Mouse (Mus musculus) frontal cortex, adult 2 months (tissue): ENCODE data around the gene Lcn9. TPM values are rescaled to one million over a fixed set of nuclear protein-coding genes. Genes with fewer than 3 reads are reported as not detected.

Experiments
- DNase-seq, 2 experiments: peaks; one replicate each; pipeline ENCODE4 v3.0.0; 2022; ENCODE audit warnings: low spot score in 1 of 2; ENCODE audit errors: extremely low spot score in 1 of 2
- polyA plus RNA-seq: library from polyadenylated mRNA; depleted of rRNA; stranded (reverse); fragments of >200 nt; gene quantifications from 2 replicates; pipeline ENCODE4 v1.2.3, GENCODE M21; 2012; rRNA removed

Lcn9 gene
- polyA plus RNA-seq, 1 experiment: not detected

DNA sequence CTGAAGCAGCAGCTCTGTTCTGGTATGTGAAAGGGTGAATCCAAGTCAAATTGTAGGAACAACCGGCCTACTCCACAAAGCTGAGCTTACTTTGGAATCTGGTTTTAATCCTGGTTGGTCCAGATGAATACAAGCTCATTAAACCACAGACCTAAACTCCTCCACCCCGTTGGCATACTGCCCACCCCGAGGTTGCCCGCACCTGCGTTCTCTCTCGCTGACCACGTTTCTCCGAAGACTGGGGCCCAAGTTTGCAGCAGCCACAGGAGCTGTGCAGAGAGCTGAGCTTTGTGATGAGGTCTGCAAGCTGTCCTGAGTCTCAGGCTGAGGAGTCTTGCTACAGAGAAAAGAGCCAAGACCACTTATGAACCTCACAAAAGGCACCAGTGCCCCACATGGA lies 23.6 kb downstream of the Lcn9 start:
- no peak for DNase-seq

DNA sequence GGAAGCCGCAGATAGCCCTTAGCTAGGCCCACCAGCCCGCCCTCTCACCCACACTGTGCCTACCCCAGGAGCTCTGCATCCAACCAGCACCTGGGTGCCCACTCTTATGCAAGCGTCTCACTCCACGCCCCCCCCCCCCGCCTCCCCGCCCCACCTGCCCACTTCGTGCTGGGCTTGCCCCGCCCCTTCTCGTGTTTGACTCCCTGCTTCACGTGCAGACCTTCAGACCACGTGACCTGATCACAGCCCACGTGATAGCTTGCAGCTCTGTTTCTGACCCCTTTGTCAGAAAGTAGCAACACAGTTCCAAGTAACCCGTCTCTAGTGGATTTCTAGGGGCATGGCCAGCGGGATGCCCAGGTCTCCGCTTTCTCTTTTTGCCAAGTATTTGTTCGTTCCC lies 24.3 kb downstream of the Lcn9 start, which contains the start of gene Sohlh1:
Gene Sohlh1, minus strand, starts transcription at position 23 of the 400 bp plus-strand sequence.
- DNase-seq: no peak

DNA sequence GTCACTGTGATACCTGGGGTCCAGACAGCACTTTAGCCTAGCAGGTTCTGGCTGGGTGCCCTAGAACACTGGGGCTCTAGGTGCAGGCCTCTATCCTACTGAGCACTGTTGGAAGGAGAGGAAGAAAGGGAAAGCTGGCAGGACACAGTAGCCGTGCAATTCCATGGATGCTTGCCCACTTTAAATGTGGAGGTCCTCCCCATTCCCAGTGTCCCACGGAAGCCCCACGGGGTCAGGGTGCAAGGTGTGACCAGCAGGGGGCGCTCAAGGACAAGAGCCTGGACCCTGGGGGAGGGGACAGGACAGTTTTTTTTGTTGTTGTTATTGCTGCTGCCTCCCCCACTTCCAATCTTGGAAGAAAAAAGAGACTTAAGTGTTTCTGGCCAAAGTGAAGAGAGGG lies 27.4 kb downstream of the Lcn9 start:
- peak in 1 of 2 experiments; percentile 65 for DNase-seq

DNA sequence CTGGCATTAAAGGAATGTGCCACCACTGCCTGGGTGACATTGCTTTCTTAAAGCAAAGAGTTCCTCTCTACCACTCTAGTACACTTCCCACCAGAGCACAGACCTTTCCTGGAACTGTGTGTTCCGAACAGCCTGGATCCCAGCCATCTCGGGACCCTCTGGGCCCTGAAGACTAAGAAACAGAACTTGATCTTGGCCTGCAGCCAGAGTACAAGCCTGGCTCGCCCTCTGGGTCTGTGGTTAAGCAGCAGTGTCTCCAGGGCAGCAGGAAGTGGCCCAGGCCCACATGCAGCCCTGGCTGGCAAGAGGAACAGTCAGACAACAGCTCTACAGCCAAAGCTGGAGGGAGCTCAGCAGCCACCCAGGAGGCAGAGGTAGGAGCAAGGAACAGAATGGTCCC lies 29.7 kb downstream of the Lcn9 start:
- DNase-seq: no peak

DNA sequence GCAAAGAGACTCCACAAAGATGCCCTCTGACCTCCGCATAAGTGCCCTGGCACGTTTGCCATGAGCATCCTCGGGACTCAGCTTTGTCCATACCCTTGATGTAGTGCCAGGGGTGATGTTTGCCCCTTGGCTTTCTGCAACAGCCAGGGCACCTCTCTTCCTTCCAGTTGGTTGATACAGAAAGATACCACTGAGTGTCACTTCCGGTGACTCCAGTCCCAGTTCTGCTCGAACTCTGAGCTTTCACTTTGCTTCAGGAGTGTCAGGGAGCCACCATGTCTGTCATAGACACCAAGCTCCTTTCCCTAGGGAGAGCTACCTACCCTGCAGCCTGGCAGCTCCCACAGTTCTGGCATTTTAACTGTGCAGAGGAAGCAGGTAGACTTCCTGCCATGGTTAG lies 31.0 kb downstream of the Lcn9 start:
- no peak for DNase-seq

DNA sequence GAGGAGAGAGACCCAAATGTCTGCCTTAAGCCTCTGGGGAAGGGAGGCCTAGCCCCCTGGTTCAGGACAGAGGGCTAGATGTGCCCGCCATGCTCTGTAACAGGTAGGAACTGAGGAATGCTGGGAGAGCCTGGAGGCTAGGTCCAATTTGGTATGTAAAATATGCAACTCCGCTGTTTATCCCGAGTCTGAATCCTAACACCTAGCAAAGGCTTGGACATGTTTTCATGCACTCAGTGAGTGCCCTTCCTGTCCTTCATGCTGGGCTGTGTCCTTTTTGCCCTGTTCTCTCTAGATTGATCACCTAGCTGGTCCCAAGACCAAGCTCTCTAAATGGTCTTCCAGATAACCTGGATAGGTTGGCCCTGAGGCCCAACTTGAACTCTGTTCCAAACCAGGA lies 36.9 kb downstream of the Lcn9 start:
- no peak for DNase-seq

DNA sequence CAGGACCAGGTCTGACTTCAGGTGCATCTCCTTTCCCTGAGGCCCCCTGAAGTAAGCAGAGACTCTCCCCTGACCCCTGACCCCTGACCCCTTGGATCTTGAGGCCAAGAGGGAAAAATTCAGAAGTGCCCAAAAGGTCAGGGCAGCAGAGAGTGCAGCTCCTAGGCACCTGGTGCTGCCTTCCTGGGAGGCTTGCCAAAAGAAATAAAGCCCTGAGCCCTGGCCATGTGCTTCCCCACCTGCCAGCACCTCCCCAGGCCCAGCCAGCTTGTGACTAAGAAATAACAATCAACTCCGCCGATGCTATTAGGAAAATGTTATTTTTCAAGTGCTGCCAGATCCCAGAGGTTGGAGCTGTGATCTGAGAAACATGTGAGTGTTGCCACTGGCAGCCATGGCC lies 39.1 kb downstream of the Lcn9 start:
- DNase-seq: no peak

DNA sequence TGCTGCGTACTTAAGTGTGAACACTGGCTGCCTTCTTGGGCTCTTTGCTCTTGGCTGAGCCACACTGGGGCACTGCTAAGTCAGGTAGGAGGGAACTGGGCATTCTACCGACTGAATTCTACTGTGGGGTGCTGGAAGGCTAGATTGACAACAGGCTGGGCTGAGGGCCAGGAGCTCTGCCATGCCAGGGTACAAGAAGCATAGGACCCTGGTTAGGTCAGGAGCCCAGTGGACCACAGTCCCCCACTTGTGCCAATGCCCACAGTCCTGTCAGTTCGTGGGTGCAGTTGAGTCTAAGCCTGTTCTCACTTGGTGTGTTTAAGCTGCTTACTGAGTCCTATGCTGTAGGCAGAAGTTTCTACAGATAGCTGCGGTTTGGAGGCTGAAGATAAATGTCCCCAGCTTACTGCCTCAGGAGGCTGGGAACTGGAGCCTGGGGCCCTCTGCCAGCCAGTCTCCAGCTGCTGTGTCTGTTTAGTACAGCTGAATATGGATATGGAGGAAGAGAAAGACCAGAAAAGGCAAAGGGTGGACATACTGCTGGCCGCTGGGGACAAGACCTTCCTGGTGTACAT lies 39.8 kb downstream of the Lcn9 start:
- DNase-seq: peak in 1 of 2 experiments; percentile 48

DNA sequence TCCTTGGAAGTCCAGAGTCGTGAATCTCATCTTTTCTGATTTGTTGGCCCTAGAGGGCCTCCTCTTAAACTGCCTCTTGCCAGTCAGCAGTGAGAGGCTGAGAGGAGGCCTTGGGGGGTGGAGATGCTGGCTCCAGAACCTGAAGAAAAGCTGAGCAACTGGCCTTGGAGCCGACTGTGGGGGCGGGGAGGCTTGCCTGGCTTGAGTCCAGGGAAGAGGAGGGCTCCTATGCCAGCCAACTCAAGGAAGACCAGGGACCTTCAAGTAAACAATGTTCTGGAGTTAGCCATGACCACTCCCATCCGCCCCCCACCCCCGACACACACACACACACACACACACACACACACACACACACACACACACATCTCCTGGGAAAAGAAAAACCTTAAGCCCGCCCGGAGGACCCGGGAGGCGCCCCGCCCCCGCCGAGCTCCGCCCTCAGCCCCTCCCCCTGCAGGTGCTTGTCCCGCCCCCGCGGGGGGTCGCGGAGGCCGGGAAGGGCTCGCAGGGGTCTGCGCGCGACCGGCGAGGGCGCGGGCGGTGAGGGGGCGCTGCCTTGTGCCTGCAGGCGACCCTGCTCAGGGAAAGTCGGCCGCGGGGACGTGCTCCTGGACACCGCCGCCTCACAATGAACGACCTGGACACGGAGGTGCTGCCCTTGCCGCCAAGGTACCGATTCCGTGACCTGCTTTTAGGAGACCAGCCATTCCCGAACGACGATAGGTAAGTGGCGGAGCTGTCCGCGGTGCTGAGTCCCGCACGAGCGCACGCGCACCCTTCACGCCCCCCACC lies 40.6 kb downstream of the Lcn9 start, which contains the start of gene Kcnt1:
Gene Kcnt1, plus strand, starts transcription at position 398 of the 795 bp plus-strand sequence.
- peak in 1 of 2 experiments; percentile 74 for DNase-seq

DNA sequence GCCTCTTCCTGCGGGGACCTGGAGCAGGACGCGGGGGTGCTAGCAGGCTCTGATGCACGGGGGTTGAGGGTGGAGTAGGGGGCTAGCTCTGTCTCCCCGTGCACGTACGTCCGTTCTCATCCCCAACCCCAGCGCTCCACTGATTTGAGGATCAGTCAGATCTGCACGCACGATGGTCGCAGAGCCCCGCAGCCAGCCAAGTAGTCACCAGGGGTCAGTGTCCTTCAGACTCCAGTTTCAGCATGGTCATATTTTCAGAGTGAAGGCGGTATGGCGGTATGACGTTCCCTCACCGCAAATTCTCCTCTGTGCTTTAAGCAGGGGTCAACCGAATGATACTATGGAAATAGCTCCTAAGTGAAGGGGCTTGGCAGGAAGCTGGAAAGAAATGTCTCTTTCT lies 41.3 kb downstream of the Lcn9 start:
- no peak for DNase-seq

DNA sequence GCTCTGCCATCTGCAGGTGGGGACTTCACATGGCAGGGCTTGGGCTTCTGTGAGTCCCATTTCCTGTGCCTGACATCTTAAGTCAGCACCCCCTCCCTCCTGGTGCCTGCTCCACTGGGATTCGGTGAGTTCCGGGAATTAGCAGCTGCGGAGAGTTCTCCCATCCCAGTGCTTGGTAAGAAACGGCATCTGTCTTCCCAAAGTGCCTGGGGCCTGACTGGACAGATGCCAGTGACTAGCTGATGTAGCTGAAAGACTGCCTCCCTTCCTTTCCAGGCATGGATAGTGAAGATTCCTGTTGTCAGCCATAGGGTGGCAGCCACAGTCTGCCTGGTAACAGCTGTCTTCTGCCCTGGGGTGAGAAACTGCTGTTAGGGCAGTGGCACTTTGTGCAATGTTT lies 42.5 kb downstream of the Lcn9 start:
- DNase-seq: peak; percentile 81 to 84

DNA sequence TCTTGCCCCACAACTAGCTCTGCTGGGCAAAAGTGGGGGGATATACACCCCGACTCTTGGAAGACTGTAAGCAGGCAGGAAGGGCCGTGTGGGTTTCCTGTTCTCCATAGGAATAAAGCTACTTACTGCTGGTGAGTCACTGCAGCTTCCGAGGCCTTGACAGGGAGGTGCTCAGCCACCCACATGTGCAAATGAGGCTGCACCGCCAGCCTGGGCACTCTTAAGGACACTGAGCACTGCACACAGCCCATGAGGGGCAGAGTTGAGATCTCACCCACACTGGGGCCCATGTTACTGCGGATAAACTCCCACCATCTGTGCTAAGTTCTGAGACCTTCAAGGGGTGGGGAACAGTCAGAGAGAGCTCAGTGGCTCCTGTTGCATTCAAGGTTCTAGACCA lies 43.7 kb downstream of the Lcn9 start:
- peak in 1 of 2 experiments; percentile 73 for DNase-seq

Other genes with a start within 250 kb of the Lcn9 start
- 2.1 and 2.5 TPM in 2 replicates for gene Mamdc4, start 248.3 kb upstream of the Lcn9 start, polyA plus RNA-seq
- 134 and 161 TPM in 2 replicates for gene Phpt1, start 247.9 kb upstream of the Lcn9 start, polyA plus RNA-seq
- gene Ajm1, start 241.4 kb upstream of the Lcn9 start, polyA plus RNA-seq: 114 and 122 TPM in 2 replicates
- 130 and 148 TPM in 2 replicates for gene Rabl6, start 214.6 kb upstream of the Lcn9 start, polyA plus RNA-seq
- gene Ccdc183, start 205.5 kb upstream of the Lcn9 start, polyA plus RNA-seq: 0.06 TPM in 1 of 2 replicates, not detected in the other
- gene Tmem141, start 201.1 kb upstream of the Lcn9 start, polyA plus RNA-seq: 66.7 and 72.2 TPM in 2 replicates
- 0.17 and 0.28 TPM in 2 replicates for gene Fcna, start 195.1 kb upstream of the Lcn9 start, polyA plus RNA-seq
- gene Lcn8, start 170.0 kb upstream of the Lcn9 start, polyA plus RNA-seq: not detected in 2 replicates
- not detected in 2 replicates for gene Lcn5, start 165.2 kb upstream of the Lcn9 start, polyA plus RNA-seq
- not detected in 2 replicates for gene Lcn6, start 146.4 kb upstream of the Lcn9 start, polyA plus RNA-seq
- gene Lcn10, start 140.4 kb upstream of the Lcn9 start, polyA plus RNA-seq: not detected in 2 replicates
- not detected in 2 replicates for gene Obp2a, start 123.1 kb upstream of the Lcn9 start, polyA plus RNA-seq
- 107 and 127 TPM in 2 replicates for gene Bmyc, start 116.4 kb upstream of the Lcn9 start, polyA plus RNA-seq
- not detected in 2 replicates for gene Obp2b, start 86.1 kb upstream of the Lcn9 start, polyA plus RNA-seq
- not detected in 2 replicates for gene Lcn3, start 57.6 kb upstream of the Lcn9 start, polyA plus RNA-seq
- not detected in 2 replicates for gene Lcn11, start 46.1 kb upstream of the Lcn9 start, polyA plus RNA-seq
- gene Gm13539, start 40.9 kb upstream of the Lcn9 start, polyA plus RNA-seq: not detected in 2 replicates
- gene Glt6d1, start 7.3 kb upstream of the Lcn9 start, polyA plus RNA-seq: not detected in 2 replicates
- gene Sohlh1, start 24.1 kb downstream of the Lcn9 start, polyA plus RNA-seq: not detected in 2 replicates
- 183 and 221 TPM in 2 replicates for gene Kcnt1, start 40.6 kb downstream of the Lcn9 start, polyA plus RNA-seq
- 36.9 and 41.5 TPM in 2 replicates for gene Camsap1, start 160.1 kb downstream of the Lcn9 start, polyA plus RNA-seq
- gene Ubac1, start 198.6 kb downstream of the Lcn9 start, polyA plus RNA-seq: 78.1 and 79.7 TPM in 2 replicates